Mouse (Mus musculus) embryonic facial prominence, embryonic 15.5 days (tissue): ENCODE data around the gene Cadm2. TPM values are rescaled to one million over a fixed set of nuclear protein-coding genes. Genes with fewer than 3 reads are reported as not detected.

Experiments
- ATAC-seq: fragments of 200-750 bp; cut with Nextera tagmentation; 2 replicates; pipeline ENCODE4 v1.8.0; 2017; ENCODE audit warnings: low read depth, moderate TSS enrichment; ENCODE audit not compliant: insufficient number of reproducible peaks, low FRiP score, low TSS enrichment
- H3K27ac ChIP-seq: fragments of 300-500 bp; sonication (generic); replicated peaks from 2 replicates; pipeline ENCODE4 v1.5.1; 2015; ENCODE audit warnings: mild to moderate bottlenecking, inconsistent platforms
- H3K27me3 ChIP-seq: fragments of 300-500 bp; sonication (generic); 2 replicates; pipeline ENCODE4 v1.6.1; 2015; ENCODE audit warnings: inconsistent platforms
- H3K36me3 ChIP-seq: fragments of 300-500 bp; sonication (generic); 2 replicates; pipeline ENCODE4 v1.6.1; 2015; ENCODE audit warnings: mild to moderate bottlenecking, inconsistent platforms
- H3K4me1 ChIP-seq: fragments of 300-500 bp; sonication (generic); 2 replicates; pipeline ENCODE4 v1.6.1; 2015; ENCODE audit warnings: inconsistent platforms
- H3K4me2 ChIP-seq: fragments of 300-500 bp; sonication (generic); replicated peaks from 2 replicates; pipeline ENCODE4 v1.6.1; 2015; ENCODE audit warnings: mild to moderate bottlenecking, inconsistent platforms
- H3K4me3 ChIP-seq: fragments of 300-500 bp; sonication (generic); replicated peaks from 2 replicates; pipeline ENCODE4 v1.5.1; 2015; ENCODE audit warnings: mild to moderate bottlenecking, inconsistent platforms
- H3K9ac ChIP-seq: fragments of 300-500 bp; sonication (generic); 2 replicates; pipeline ENCODE4 v1.6.1; 2015; ENCODE audit warnings: inconsistent platforms
- H3K9me3 ChIP-seq: fragments of 300-500 bp; sonication (generic); replicated peaks from 2 replicates; pipeline ENCODE4 v1.6.1; 2016; ENCODE audit warnings: inconsistent platforms
- WGBS: fragments of 180-500 bp; shearing (Covaris S2); methylation state at CpG from one replicate; pipeline ENCODE4 v1.1.7; 2015; 5-methylcytosine and 5-hydroxymethylcytosine counted together
- polyA plus RNA-seq: library from polyadenylated mRNA; unstranded; fragments of >200 nt; fragmentation: Nextera tagmentation; extraction: Ambion mirVana; gene quantifications from 2 replicates; pipeline ENCODE4 v1.2.1, GENCODE M21; 2015

Gene Cadm2
- polyA plus RNA-seq, 1 experiment from 2014 or later = 3.6 TPM

- H3K27me3 ChIP-seq = no peaks in the 10 kb centered on the region
- no peak for ATAC-seq
- 62% methylated on average over 4 of the region's 4 CpGs for WGBS
Measured at GRCm38 (mm10) chr16:67609116-67609515, 11.6 kb downstream of the Cadm2 start.

GRCm38 (mm10) chr16:67608499-67608898 is 12.2 kb downstream of the Cadm2 start:
- Histone ChIP-seq H3K4me1 (no peaks in the 10 kb centered on the region), H3K36me3 (no peaks in the 10 kb centered on the region), H3K27me3 (no peaks in the 10 kb centered on the region), H3K27ac (no peak overlapping the region), H3K9ac (no peak overlapping the region), H3K4me3 (no peak overlapping the region), H3K9me3 (no peaks in the 10 kb centered on the region), H3K4me2 (no peak overlapping the region)
- no peak for ATAC-seq
- WGBS = 76% methylated on average over 3 of the region's 3 CpGs

More at GRCm38 (mm10) chr16:67609116-67609515, 11.6 kb downstream of the Cadm2 start:
- Histone ChIP-seq H3K27ac (no peak overlapping the region), H3K36me3 (no peaks in the 10 kb centered on the region), H3K4me3 (no peak overlapping the region), H3K4me1 (no peaks in the 10 kb centered on the region), H3K4me2 (no peak overlapping the region), H3K9me3 (no peaks in the 10 kb centered on the region), H3K9ac (no peak overlapping the region)

- H3K4me1 ChIP-seq = no peaks in the 10 kb centered on the region
- no peak overlapping the region for H3K4me2 ChIP-seq
- no peaks in the 10 kb centered on the region for H3K36me3 ChIP-seq
- no peaks in the 10 kb centered on the region for H3K27me3 ChIP-seq
- ATAC-seq = no peak
- 77% methylated on average over 6 of the region's 6 CpGs for WGBS
- no peak overlapping the region for H3K27ac ChIP-seq
- no peak overlapping the region for H3K9ac ChIP-seq
- no peaks in the 10 kb centered on the region for H3K9me3 ChIP-seq
- no peak overlapping the region for H3K4me3 ChIP-seq
Measured at GRCm38 (mm10) chr16:67605661-67606060, 15.0 kb downstream of the Cadm2 start.

GRCm38 (mm10) chr16:67599981-67600380 is 20.7 kb downstream of the Cadm2 start:
- H3K27me3 ChIP-seq = no peaks in the 10 kb centered on the region
- no peaks in the 10 kb centered on the region for H3K9me3 ChIP-seq
- no peak overlapping the region for H3K4me3 ChIP-seq
- no peak overlapping the region for H3K4me2 ChIP-seq
- H3K27ac ChIP-seq = no peak overlapping the region
- no peaks in the 10 kb centered on the region for H3K4me1 ChIP-seq
- no peaks in the 10 kb centered on the region for H3K36me3 ChIP-seq
- ATAC-seq = no peak
- 84% methylated on average over 9 of the region's 9 CpGs for WGBS
- H3K9ac ChIP-seq = no peak overlapping the region

- H3K4me1 ChIP-seq = no peaks in the 10 kb centered on the region
- H3K4me2 ChIP-seq = no peak overlapping the region
- no peaks in the 10 kb centered on the region for H3K9me3 ChIP-seq
- no peak overlapping the region for H3K4me3 ChIP-seq
- H3K9ac ChIP-seq = no peak overlapping the region
- WGBS = 72% methylated on average over 4 of the region's 4 CpGs
- no peaks in the 10 kb centered on the region for H3K27me3 ChIP-seq
- H3K36me3 ChIP-seq = no peaks in the 10 kb centered on the region
- no peak overlapping the region for H3K27ac ChIP-seq
- no peak for ATAC-seq
Measured at GRCm38 (mm10) chr16:67598841-67599240, 21.9 kb downstream of the Cadm2 start.

- Histone ChIP-seq H3K4me2 (no peak overlapping the region), H3K9ac (no peak overlapping the region), H3K4me3 (no peak overlapping the region), H3K36me3 (no peaks in the 10 kb centered on the region), H3K9me3 (no peaks in the 10 kb centered on the region), H3K4me1 (no peaks in the 10 kb centered on the region), H3K27me3 (no peaks in the 10 kb centered on the region), H3K27ac (no peak overlapping the region)
- WGBS = 79% methylated on average over 6 of the region's 6 CpGs
- ATAC-seq = no peak
Measured at GRCm38 (mm10) chr16:67591015-67591414, 29.7 kb downstream of the Cadm2 start.

GRCm38 (mm10) chr16:67578842-67579517 is 41.7 kb downstream of the Cadm2 start:
- no peaks in the 10 kb centered on the region for H3K27me3 ChIP-seq
- H3K4me1 ChIP-seq = no peaks in the 10 kb centered on the region
- H3K4me2 ChIP-seq = no peak overlapping the region
- no peak overlapping the region for H3K27ac ChIP-seq
- ATAC-seq = no peak
- no peaks in the 10 kb centered on the region for H3K36me3 ChIP-seq
- no peak overlapping the region for H3K9ac ChIP-seq
- H3K4me3 ChIP-seq = no peak overlapping the region
- WGBS = 48% methylated on average over 11 of the region's 11 CpGs
- no peaks in the 10 kb centered on the region for H3K9me3 ChIP-seq

GRCm38 (mm10) chr16:67575557-67575956 is 45.2 kb downstream of the Cadm2 start:
- no peak for ATAC-seq
- Histone ChIP-seq H3K4me3 (no peak overlapping the region), H3K4me1 (no peaks in the 10 kb centered on the region), H3K4me2 (no peak overlapping the region), H3K9me3 (no peaks in the 10 kb centered on the region), H3K9ac (no peak overlapping the region), H3K36me3 (no peaks in the 10 kb centered on the region), H3K27ac (no peak overlapping the region), H3K27me3 (no peaks in the 10 kb centered on the region)
- WGBS = 58% methylated on average over 5 of the region's 5 CpGs

GRCm38 (mm10) chr16:67526992-67527391 is 93.7 kb downstream of the Cadm2 start:
- Histone ChIP-seq H3K4me1 (no peaks in the 10 kb centered on the region), H3K4me2 (no peak overlapping the region), H3K9me3 (no peaks in the 10 kb centered on the region), H3K27me3 (no peaks in the 10 kb centered on the region), H3K36me3 (no peaks in the 10 kb centered on the region), H3K27ac (no peak overlapping the region), H3K9ac (no peak overlapping the region), H3K4me3 (no peak overlapping the region)
- WGBS = 85% methylated on average over 1 of the region's 1 CpGs
- no peak for ATAC-seq

- Histone ChIP-seq H3K4me3 (no peak overlapping the region), H3K27me3 (no peaks in the 10 kb centered on the region), H3K9ac (no peak overlapping the region), H3K36me3 (no peaks in the 10 kb centered on the region), H3K27ac (no peak overlapping the region), H3K9me3 (no peaks in the 10 kb centered on the region), H3K4me2 (no peak overlapping the region), H3K4me1 (no peaks in the 10 kb centered on the region)
- no peak for ATAC-seq
- 68% methylated on average over 1 of the region's 1 CpGs for WGBS
Measured at GRCm38 (mm10) chr16:67524878-67525277, 95.8 kb downstream of the Cadm2 start.

GRCm38 (mm10) chr16:67518311-67518710 is 102.4 kb downstream of the Cadm2 start:
- Histone ChIP-seq H3K9me3 (no peaks in the 10 kb centered on the region), H3K27me3 (no peaks in the 10 kb centered on the region), H3K4me2 (no peak overlapping the region), H3K36me3 (no peaks in the 10 kb centered on the region), H3K4me1 (no peaks in the 10 kb centered on the region), H3K27ac (no peak overlapping the region), H3K4me3 (no peak overlapping the region), H3K9ac (no peak overlapping the region)
- WGBS = 52% methylated on average over 3 of the region's 3 CpGs
- ATAC-seq = no peak

- no peak for ATAC-seq
- Histone ChIP-seq H3K4me3 (no peak overlapping the region), H3K4me2 (no peak overlapping the region), H3K9ac (no peak overlapping the region), H3K27ac (no peak overlapping the region), H3K4me1 (no peaks in the 10 kb centered on the region), H3K27me3 (no peaks in the 10 kb centered on the region), H3K9me3 (no peaks in the 10 kb centered on the region), H3K36me3 (no peaks in the 10 kb centered on the region)
- WGBS = 71% methylated on average over 4 of the region's 4 CpGs
Measured at GRCm38 (mm10) chr16:67515549-67515948, 105.2 kb downstream of the Cadm2 start.
